Mouse (Mus musculus) MEL (cell line): ENCODE measurements around the gene Map3k20.

Experiments used
- CTCF ChIP-seq, 3 experiments: IDR thresholded peaks in 2 of 3; conservative IDR thresholded peaks in 1 of 3; 2 replicates each; pipeline ENCODE4 v1.5.1; 2011 to 2012; ENCODE audit warnings: low read length in 3 of 3, low read depth in 2 of 3, mild to moderate bottlenecking in 2 of 3, improper control_type of control experiment in 1 of 3, inconsistent platforms in 1 of 3, mixed read lengths in 1 of 3, moderate library complexity in 1 of 3; ENCODE audit not compliant: control insufficient read depth in 1 of 3, insufficient read depth in 1 of 3, poor library complexity in 1 of 3, severe bottlenecking in 1 of 3
- EP300 ChIP-seq, 2 experiments: IDR thresholded peaks; 2 replicates each; pipeline ENCODE4 v1.6.1; 2011; ENCODE audit warnings: improper control_type of control experiment in 2 of 2, low read length in 2 of 2, low read depth in 1 of 2, mild to moderate bottlenecking in 1 of 2
- MAX ChIP-seq: IDR thresholded peaks from 2 replicates; pipeline ENCODE4 v1.6.1; 2011; ENCODE audit warnings: low read length, improper control_type of control experiment
- POLR2A ChIP-seq, 2 experiments: IDR thresholded peaks; 2 replicates each; pipeline ENCODE4 v1.6.1; 2011 to 2012; ENCODE audit warnings: low read length in 2 of 2, mild to moderate bottlenecking in 2 of 2, control low read depth in 1 of 2, improper control_type of control experiment in 1 of 2, low read depth in 1 of 2, moderate library complexity in 1 of 2; ENCODE audit not compliant: control insufficient read depth in 1 of 2, insufficient read depth in 1 of 2, poor library complexity in 1 of 2

GRCm38 (mm10) chr2:72336840-72337239 is 51.4 kb downstream of the Map3k20 start:
- TF ChIP-seq CTCF (IDR thresholded peaks at IDR 0.05 in 2 of 3, conservative IDR thresholded peaks at IDR 0.05 in 1 of 3; ENCODE audit: control insufficient read depth in 1 of 3, insufficient read depth in 1 of 3, low read depth in 2 of 3, low read length in 3 of 3, poor library complexity in 1 of 3, severe bottlenecking in 1 of 3) = no peak
- TF ChIP-seq MAX = no peak
- no peak for TF ChIP-seq POLR2A (IDR thresholded peaks at IDR 0.05; ENCODE audit: control insufficient read depth in 1 of 2, insufficient read depth in 1 of 2, low read depth in 1 of 2, low read length in 2 of 2, poor library complexity in 1 of 2)
- no peak for TF ChIP-seq EP300 (IDR thresholded peaks at IDR 0.05; ENCODE audit: low read depth in 1 of 2, low read length in 2 of 2)
